ENCODE assay signal across 12 mouse cellular contexts in the genomic region with DNA sequence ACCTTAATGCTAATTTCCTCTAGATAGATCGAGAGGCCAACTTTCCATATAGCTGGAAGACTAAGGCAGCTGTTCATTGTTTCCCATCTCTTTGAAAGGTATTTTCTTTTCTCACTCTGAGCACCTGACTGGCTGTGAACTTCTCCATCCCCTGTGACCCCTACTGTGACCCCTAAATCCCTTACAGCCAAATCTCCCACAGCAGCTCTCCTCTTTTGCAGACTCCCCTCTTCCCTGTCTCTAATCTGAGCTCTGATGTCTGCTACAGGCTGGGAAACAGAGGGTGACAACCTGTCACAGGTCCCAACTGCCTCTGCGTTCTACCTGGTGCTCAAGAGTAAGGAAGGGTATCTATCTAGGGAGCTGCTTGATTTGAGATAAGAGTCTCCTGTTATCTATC. TPM values are rescaled to one million over a fixed set of nuclear protein-coding genes. Genes with fewer than 3 reads are reported as not detected.
A peak's percentile ranks its signal among the peaks of the same experiment; 100 is the strongest.
DNase-seq lines count a peak whose midpoint lies in the region; ATAC-seq lines count a peak whose summit lies in the region.
"Had no signal": no experiment of that assay in that cellular context is flagged by ENCODE, and none has a peak within 500 bp of the region (broad histone marks: within the 10 kb centered on the region; RNA-seq: fewer than 3 reads in every experiment).

No protein-coding gene starts in this region.

- H3K4me2 ChIP-seq in midbrain, embryonic 13.5 days (replicated peaks), result peak overlapping the region; percentile 49; the same call in 1 of the 2 replicates
- H3K4me2 ChIP-seq in midbrain, embryonic 14.5 days (ENCODE audit: low read length), result no peak overlapping the region

- no peaks in the 10 kb centered on the region for H3K36me3 ChIP-seq in heart, embryonic 10.5 days
- H3K36me3 ChIP-seq in midbrain, embryonic 13.5 days, result no peaks in the 10 kb centered on the region
- no peaks in the 10 kb centered on the region for H3K36me3 ChIP-seq in midbrain, embryonic 14.5 days (ENCODE audit: control insufficient read depth, insufficient read depth, low read length)
- H3K36me3 ChIP-seq in limb, embryonic 10.5 days, result peaks cover 62% of the 10 kb centered on the region
- H3K36me3 ChIP-seq: lung, embryonic 15.5 days had no signal

- H3K9me3 ChIP-seq in heart, embryonic 10.5 days, result no peaks in the 10 kb centered on the region
- H3K9me3 ChIP-seq in midbrain, embryonic 13.5 days, result no peaks in the 10 kb centered on the region
- H3K9me3 ChIP-seq in midbrain, embryonic 14.5 days (ENCODE audit: control insufficient read depth, low read length), result no peaks in the 10 kb centered on the region
- no peaks in the 10 kb centered on the region for H3K9me3 ChIP-seq in limb, embryonic 10.5 days (replicated peaks)
- H3K9me3 ChIP-seq: lung, embryonic 15.5 days had no signal

- intact Hi-C loops in left cerebral cortex, postnatal 4 days (cut with DNase I), result loop anchor here (5.0 kb wide), 1 partner anchor 157 kb away; no protein-coding TSS in a partner anchor

- DNase-seq in heart, embryonic 10.5 days (ENCODE audit: low spot score), result no peak
- DNase-seq in heart, adult 11 months, result no peak
- no peak for DNase-seq in midbrain, embryonic 14.5 days
- DNase-seq in limb, embryonic 10.5 days (ENCODE audit: low spot score), result peak; percentile 56
- no peak for DNase-seq in left cerebral cortex, postnatal 4 days
- no peak for DNase-seq in spleen, postnatal 36 days (ENCODE audit: low spot score in 2 of 2)
- no peak for DNase-seq in cerebellum, postnatal 14 days
- DNase-seq: adrenal gland, postnatal 25 days; cerebellum, adult 8-10 months had no signal

- H3K4me1 ChIP-seq in heart, embryonic 10.5 days, result peaks cover 16% of the 10 kb centered on the region; the same call in 1 of the 2 replicates
- peaks cover 37% of the 10 kb centered on the region for H3K4me1 ChIP-seq in midbrain, embryonic 13.5 days (replicated peaks)
- peaks cover 13% of the 10 kb centered on the region for H3K4me1 ChIP-seq in midbrain, embryonic 14.5 days (ENCODE audit: control insufficient read depth, insufficient read depth, low read length)
- peaks cover 50% of the 10 kb centered on the region for H3K4me1 ChIP-seq in limb, embryonic 10.5 days

- no peak for ATAC-seq in midbrain, embryonic 13.5 days
- ATAC-seq in midbrain, embryonic 14.5 days (ENCODE audit: low FRiP score, low TSS enrichment), result no peak

- 10% methylated on average over 2 of the region's 2 CpGs for WGBS in heart, embryonic 10.5 days
- WGBS in midbrain, embryonic 13.5 days, result 6% methylated on average over 2 of the region's 2 CpGs
- 6% methylated on average over 2 of the region's 2 CpGs for WGBS in midbrain, embryonic 14.5 days
- 2% methylated on average over 2 of the region's 2 CpGs for WGBS in limb, embryonic 10.5 days

- H3K27ac ChIP-seq in heart, embryonic 10.5 days, result no peak overlapping the region
- H3K27ac ChIP-seq in midbrain, embryonic 13.5 days, result no peak overlapping the region
- H3K27ac ChIP-seq in midbrain, embryonic 14.5 days (replicated peaks; ENCODE audit: low read depth, low read length), result no peak overlapping the region
- peak overlapping the region; percentile 99 for H3K27ac ChIP-seq in limb, embryonic 10.5 days
- H3K27ac ChIP-seq: kidney, postnatal 0 days; lung, embryonic 15.5 days had no signal

- peak overlapping the region; percentile 73 for H3K4me3 ChIP-seq in heart, embryonic 10.5 days
- H3K4me3 ChIP-seq in midbrain, embryonic 13.5 days (replicated peaks), result no peak overlapping the region
- H3K4me3 ChIP-seq in midbrain, embryonic 14.5 days (replicated peaks; ENCODE audit: low read depth, low read length), result no peak overlapping the region
- peak overlapping the region; percentile 76 for H3K4me3 ChIP-seq in limb, embryonic 10.5 days

- peaks cover 55% of the 10 kb centered on the region for H3K27me3 ChIP-seq in heart, embryonic 10.5 days (ENCODE audit: insufficient read depth, poor library complexity, severe bottlenecking)
- H3K27me3 ChIP-seq in midbrain, embryonic 13.5 days, result peaks cover 92% of the 10 kb centered on the region
- H3K27me3 ChIP-seq in midbrain, embryonic 14.5 days (ENCODE audit: control insufficient read depth, insufficient read depth, low read length), result peaks cover 70% of the 10 kb centered on the region
- no peaks in the 10 kb centered on the region for H3K27me3 ChIP-seq in limb, embryonic 10.5 days (ENCODE audit: low read depth, poor library complexity, severe bottlenecking)

- no peak overlapping the region for H3K9ac ChIP-seq in midbrain, embryonic 13.5 days (replicated peaks)
- no peak overlapping the region for H3K9ac ChIP-seq in midbrain, embryonic 14.5 days (replicated peaks; ENCODE audit: low read length)
- H3K9ac ChIP-seq: lung, embryonic 15.5 days had no signal

RNA-seq across cellular contexts. Expression of a gene that starts 4.0 kb away (rescaled TPM):
- 7.9 and 20.3 TPM in 2 replicates for polyA plus RNA-seq in heart, embryonic 10.5 days (2016; fragmentation: Nextera tagmentation; extraction: Ambion mirVana)
- 3.6 and 3.7 TPM in 2 replicates for polyA plus RNA-seq in midbrain, embryonic 13.5 days (2015; fragmentation: Nextera tagmentation; extraction: Ambion mirVana)
- 0.84 and 3.5 TPM in 2 replicates for polyA plus RNA-seq in midbrain, embryonic 14.5 days (2014; fragmentation: Nextera tagmentation; extraction: Ambion mirVana)
- 169 and 219 TPM in 2 replicates for polyA plus RNA-seq in limb, embryonic 10.5 days (2016; fragmentation: Nextera tagmentation; extraction: Ambion mirVana)
- total RNA-seq in left cerebral cortex, postnatal 4 days (2021), result 1 to 10 TPM; 7.0 to 7.6 TPM

Comparison
In these comparisons a context has a peak if more than half of its experiments do, and no peak if none do; other contexts are left out.
1. H3K4me3 ChIP-seq: peak in heart, embryonic 10.5 days (single experiment) and limb, embryonic 10.5 days (single experiment); none in midbrain, embryonic 13.5 days (single experiment) and midbrain, embryonic 14.5 days (single experiment).